Mouse (Mus musculus) C2C12 (cell line): ENCODE results near the gene Gstp2. TPM values are rescaled to one million over a fixed set of nuclear protein-coding genes. Genes with fewer than 3 reads are reported as not detected.

Experiments
- H3K27me3 ChIP-seq: one replicate; pipeline ENCODE4 v1.6.1; 2011; ENCODE audit not compliant: control insufficient read depth, insufficient read depth, insufficient read length
- H3K36me3 ChIP-seq: one replicate; pipeline ENCODE4 v1.6.1; 2011; ENCODE audit not compliant: control insufficient read depth, insufficient read depth
- H3K4me3 ChIP-seq: one replicate; pipeline ENCODE4 v1.5.1; 2011; ENCODE audit warnings: mild to moderate bottlenecking, control low read depth; ENCODE audit not compliant: poor library complexity, insufficient read depth, severe bottlenecking
- H3K79me2 ChIP-seq: one replicate; pipeline ENCODE4 v1.6.1; 2011; ENCODE audit not compliant: control insufficient read depth, insufficient read depth
- H3K79me3 ChIP-seq: one replicate; pipeline ENCODE4 v1.6.1; 2011; ENCODE audit warnings: low read depth, control low read depth
- H3ac ChIP-seq: one replicate; pipeline ENCODE3; 2011; ENCODE audit warnings: low read depth; ENCODE audit not compliant: control insufficient read depth, insufficient read length
- CEBPB ChIP-seq: IDR thresholded peaks from one replicate; pipeline ENCODE4 v1.6.1; 2011; ENCODE audit warnings: low read depth, mild to moderate bottlenecking, control low read depth, moderate library complexity
- CTCF ChIP-seq: IDR thresholded peaks from one replicate; pipeline ENCODE4 v1.5.1; 2011; ENCODE audit not compliant: control insufficient read depth, insufficient read depth, insufficient read length
- FOSL1 ChIP-seq: IDR thresholded peaks from one replicate; pipeline ENCODE4 v1.8.0; 2011; ENCODE audit warnings: mild to moderate bottlenecking, low read length; ENCODE audit not compliant: poor library complexity, insufficient read depth, severe bottlenecking
- MAX ChIP-seq: IDR thresholded peaks from one replicate; pipeline ENCODE4 v1.6.1; 2011; ENCODE audit warnings: mild to moderate bottlenecking, control low read depth
- MYOD1 ChIP-seq: IDR thresholded peaks from one replicate; pipeline ENCODE4 v1.6.1; 2011; ENCODE audit warnings: low read depth; ENCODE audit not compliant: control insufficient read depth, insufficient read length
- MYOG ChIP-seq: IDR thresholded peaks from one replicate; pipeline ENCODE4 v1.6.1; 2011; ENCODE audit not compliant: control insufficient read depth, insufficient read length; ENCODE audit errors: extremely low read depth
- USF1 ChIP-seq: IDR thresholded peaks from one replicate; pipeline ENCODE4 v1.6.1; 2011; ENCODE audit warnings: low read depth, mild to moderate bottlenecking, control low read depth, moderate library complexity
- polyA plus RNA-seq: library from polyadenylated mRNA; unstranded; fragments of >200 nt; fragmentation: generic; extraction: Trizol; gene quantifications from one replicate; pipeline ENCODE4 v1.2.1, GENCODE M21; 2012; ENCODE audit warnings: missing spikeins

Gene Gstp2
- polyA plus RNA-seq, 1 experiment, result 7.2 TPM

DNA sequence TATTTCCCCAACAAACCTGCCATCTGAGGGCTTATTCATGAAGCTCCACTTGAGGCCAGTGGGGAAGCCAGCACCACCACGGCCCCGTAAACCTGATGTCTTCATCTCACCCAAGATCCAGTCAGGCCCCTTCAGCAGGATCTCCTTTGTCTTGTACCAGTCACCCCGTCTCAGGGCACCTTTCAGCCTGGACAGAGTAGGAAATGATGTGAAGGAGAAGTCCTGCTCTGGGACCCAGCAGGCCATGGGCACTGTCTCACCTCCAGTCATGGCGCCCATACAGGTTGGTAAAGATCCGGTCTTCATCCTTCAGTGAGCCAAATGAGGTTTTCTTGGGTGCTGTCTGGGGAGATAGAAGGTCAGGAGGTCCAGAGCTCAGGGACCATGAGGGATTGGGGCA is 34.7 kb downstream of the Gstp2 start:
- Histone ChIP-seq H3ac (no peak overlapping the region), H3K79me3 (peaks cover 8% of the 10 kb centered on the region), H3K27me3 (no peaks in the 10 kb centered on the region), H3K36me3 (peaks cover 45% of the 10 kb centered on the region), H3K79me2 (peaks cover 15% of the 10 kb centered on the region), H3K4me3 (no peak overlapping the region)
- TF ChIP-seq FOSL1 (no peak), CTCF (no peak), MAX (no peak), MYOG (no peak), MYOD1 (no peak), USF1 (no peak), CEBPB (no peak)

DNA sequence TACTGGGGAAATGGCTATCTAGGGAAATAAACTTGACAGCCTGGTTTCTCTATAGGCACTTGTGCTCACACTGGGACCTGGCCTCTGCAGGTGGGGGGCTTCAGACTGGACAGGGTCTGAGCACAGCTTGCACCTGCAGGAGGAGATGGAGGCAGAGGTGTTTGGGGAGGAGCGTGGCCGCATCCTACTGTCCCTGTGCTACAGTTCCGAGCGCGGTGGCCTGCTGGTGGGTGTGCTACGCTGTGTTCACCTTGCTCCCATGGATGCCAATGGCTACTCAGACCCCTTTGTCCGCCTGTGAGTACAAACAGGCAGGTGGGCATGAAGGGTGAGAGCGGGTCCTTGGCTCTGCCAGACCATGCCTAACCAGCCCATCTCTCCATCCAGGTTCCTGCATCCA is 39.9 kb downstream of the Gstp2 start:
- peaks cover 1% of the 10 kb centered on the region for H3K79me2 ChIP-seq
- peaks cover 50% of the 10 kb centered on the region for H3K36me3 ChIP-seq

GRCm38 (mm10) chr19:4005091-4005490 is 40.7 kb downstream of the Gstp2 start:
- no peaks in the 10 kb centered on the region for H3K79me3 ChIP-seq
- H3K4me3 ChIP-seq, result no peak overlapping the region
- no peak overlapping the region for H3ac ChIP-seq
- peaks cover 43% of the 10 kb centered on the region for H3K36me3 ChIP-seq
- no peaks in the 10 kb centered on the region for H3K79me2 ChIP-seq
- H3K27me3 ChIP-seq, result no peaks in the 10 kb centered on the region
- no peak for TF ChIP-seq CEBPB
- TF ChIP-seq FOSL1, result no peak
- TF ChIP-seq MAX, result no peak
- TF ChIP-seq CTCF, result no peak
- no peak for TF ChIP-seq MYOD1
- no peak for TF ChIP-seq USF1
- TF ChIP-seq MYOG, result no peak

More for the DNA sequence above, 39.9 kb downstream of the Gstp2 start:
- Histone ChIP-seq H3ac (no peak overlapping the region), H3K27me3 (no peaks in the 10 kb centered on the region), H3K4me3 (no peak overlapping the region), H3K79me3 (no peaks in the 10 kb centered on the region)
- TF ChIP-seq CTCF, result no peak
- no peak for TF ChIP-seq MYOD1
- no peak for TF ChIP-seq MYOG
- TF ChIP-seq USF1, result no peak
- no peak for TF ChIP-seq CEBPB
- no peak for TF ChIP-seq MAX
- TF ChIP-seq FOSL1, result no peak

- Histone ChIP-seq H3ac (no peak overlapping the region), H3K4me3 (no peak overlapping the region), H3K79me2 (no peaks in the 10 kb centered on the region), H3K36me3 (peaks cover 36% of the 10 kb centered on the region), H3K27me3 (no peaks in the 10 kb centered on the region), H3K79me3 (no peaks in the 10 kb centered on the region)
- TF ChIP-seq FOSL1 (no peak), USF1 (no peak), MYOD1 (no peak), CEBPB (no peak), CTCF (no peak), MAX (no peak), MYOG (no peak)
Measured at GRCm38 (mm10) chr19:4004331-4004730, 41.5 kb downstream of the Gstp2 start.

- Histone ChIP-seq H3K79me2 (no peaks in the 10 kb centered on the region), H3K27me3 (no peaks in the 10 kb centered on the region), H3K4me3 (no peak overlapping the region), H3K36me3 (peaks cover 32% of the 10 kb centered on the region), H3ac (no peak overlapping the region), H3K79me3 (no peaks in the 10 kb centered on the region)
- TF ChIP-seq CEBPB (no peak), CTCF (no peak), MYOD1 (no peak), FOSL1 (no peak), MAX (no peak), MYOG (no peak), USF1 (no peak)
Measured at GRCm38 (mm10) chr19:4003641-4004040, 42.2 kb downstream of the Gstp2 start.

- H3ac ChIP-seq, result no peak within 1 kb of the TSS
- H3K79me2 ChIP-seq, result no peaks in the 10 kb centered on the region
- H3K27me3 ChIP-seq, result no peaks in the 10 kb centered on the region
- H3K4me3 ChIP-seq, result no peak within 1 kb of the TSS
- peaks cover 27% of the 10 kb centered on the region for H3K36me3 ChIP-seq
- TF ChIP-seq CTCF (no peak), MYOD1 (no peak), MYOG (no peak), FOSL1 (no peak), CEBPB (no peak)
- H3K79me3 ChIP-seq, result no peaks in the 10 kb centered on the region
Measured at GRCm38 (mm10) chr19:4003112-4003511, 42.7 kb downstream of the Gstp2 start, which contains the start of gene Doc2g. TSS of gene Doc2g (plus strand) at chr19:4003313.
